Mouse (Mus musculus) myocyte (in vitro differentiated cells): Measurements from ENCODE around the gene Fkbp9.

Source experiments
- POLR2A ChIP-seq: IDR thresholded peaks from one replicate; pipeline ENCODE4 v1.6.1; 2011; ENCODE audit warnings: low read depth, mild to moderate bottlenecking, control low read depth, moderate library complexity; ENCODE audit not compliant: insufficient read length
- POLR2AphosphoS2 ChIP-seq: IDR thresholded peaks from one replicate; pipeline ENCODE4 v1.6.1; 2011; ENCODE audit warnings: low read depth, control low read depth; ENCODE audit not compliant: insufficient read length
- TCF12 ChIP-seq: IDR thresholded peaks from one replicate; pipeline ENCODE4 v1.6.1; 2011; ENCODE audit warnings: mild to moderate bottlenecking, control low read depth; ENCODE audit not compliant: poor library complexity, insufficient read depth, severe bottlenecking

- no peak for TF ChIP-seq POLR2A
- TF ChIP-seq TCF12, result no peak
- TF ChIP-seq POLR2AphosphoS2, result no peak
These were observed 35.2 kb upstream of the Fkbp9 start for GRCm38 (mm10) chr6:56796668-56797141.
